Mouse (Mus musculus): ENCODE results near the gene Bst2. TPM values are rescaled to one million over a fixed set of nuclear protein-coding genes. Genes with fewer than 3 reads are reported as not detected.

Bst2 gene
- polyA plus RNA-seq, 1 experiment from 2014 or later: 21.9 TPM

DNA sequence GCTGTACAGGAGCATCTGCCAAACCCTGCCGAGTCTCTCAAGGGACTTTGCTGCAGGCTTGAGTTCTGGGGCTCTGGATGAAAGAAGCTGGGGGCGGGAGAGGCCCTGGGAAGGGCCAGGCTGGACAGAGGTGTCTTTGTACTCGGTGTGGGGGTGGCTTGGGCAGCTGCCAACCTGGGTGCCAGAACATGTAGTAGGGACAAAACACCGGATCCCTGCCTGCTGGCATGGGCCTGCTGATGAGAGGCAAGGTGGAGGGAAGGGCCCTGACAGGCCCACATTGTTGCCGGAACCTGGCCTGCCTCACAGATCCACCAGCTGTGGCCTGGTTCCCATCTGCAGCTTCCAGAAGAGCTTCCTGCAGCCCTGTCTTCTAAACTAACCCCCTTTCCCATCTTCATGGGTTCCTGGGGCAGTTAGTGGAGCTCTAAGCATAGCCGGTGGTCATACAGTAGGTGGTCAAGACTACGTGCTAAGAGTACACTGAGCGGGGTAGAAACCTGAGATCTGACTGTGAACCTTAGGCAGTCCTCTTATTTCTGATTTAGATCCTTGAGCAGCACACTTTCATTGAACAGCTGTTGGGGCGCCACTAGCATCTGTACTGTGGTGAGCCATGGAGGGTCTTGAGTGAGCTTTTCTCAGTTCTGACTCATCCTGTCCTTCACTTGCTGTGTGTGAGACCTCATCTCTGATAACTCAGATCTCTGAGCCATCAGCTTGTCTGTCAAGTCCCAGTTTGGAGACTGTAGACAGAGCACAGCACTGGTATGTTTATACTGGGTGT is 35.8 kb upstream of the Bst2 start:
- peaks cover 8% of the 10 kb centered on the region for H3K4me1 ChIP-seq (replicated peaks; ENCODE audit: control insufficient read depth, insufficient read depth, low read length)
- DNase-seq (ENCODE audit: low spot score): no peak
- 81% methylated on average over 9 of the region's 9 CpGs for WGBS
- no peaks in the 10 kb centered on the region for H3K36me3 ChIP-seq (ENCODE audit: control insufficient read depth, insufficient read depth, low read length)
- no peak overlapping the region for H3K4me3 ChIP-seq (ENCODE audit: low read depth, low read length)
- ATAC-seq (replicated peaks; ENCODE audit: low FRiP score): no peak
- no peak overlapping the region for H3K4me2 ChIP-seq
- no peak overlapping the region for H3K9ac ChIP-seq (ENCODE audit: low read depth, low read length)
- H3K27ac ChIP-seq (ENCODE audit: low read depth, low read length): no peak overlapping the region
- H3K9me3 ChIP-seq (ENCODE audit: control insufficient read depth, low read length): no peaks in the 10 kb centered on the region
- peaks cover 7% of the 10 kb centered on the region for H3K27me3 ChIP-seq (replicated peaks; ENCODE audit: control insufficient read depth, insufficient read depth, low read length)

DNA sequence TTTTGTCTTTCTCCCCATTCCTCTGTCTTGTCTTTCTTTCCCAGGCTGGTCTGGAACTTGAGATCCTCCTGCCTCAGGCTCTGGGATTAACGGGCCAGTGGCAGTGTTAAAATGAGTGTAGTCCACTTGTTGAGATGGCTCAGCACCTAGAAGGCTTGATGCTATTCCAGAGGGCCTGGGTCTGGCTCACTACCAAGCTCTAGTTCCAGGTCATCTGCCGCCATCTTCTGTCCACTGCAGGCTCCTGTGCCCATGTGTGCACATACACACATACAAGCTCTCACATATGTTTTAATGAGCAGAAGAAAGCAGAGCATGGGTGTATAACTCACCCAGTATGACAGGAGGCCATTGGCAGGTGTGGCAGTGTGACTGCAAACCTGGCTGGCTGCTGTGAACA is 34.8 kb upstream of the Bst2 start:
- H3K9me3 ChIP-seq (ENCODE audit: control insufficient read depth, low read length): no peaks in the 10 kb centered on the region
- DNase-seq (ENCODE audit: low spot score): no peak
- no peak overlapping the region for H3K4me2 ChIP-seq
- no peak for ATAC-seq (replicated peaks; ENCODE audit: low FRiP score)
- no peak overlapping the region for H3K4me3 ChIP-seq (ENCODE audit: low read depth, low read length)
- no peak overlapping the region for H3K27ac ChIP-seq (ENCODE audit: low read depth, low read length)
- WGBS: 86% methylated on average over 2 of the region's 2 CpGs
- peaks cover 8% of the 10 kb centered on the region for H3K4me1 ChIP-seq (replicated peaks; ENCODE audit: control insufficient read depth, insufficient read depth, low read length)
- H3K27me3 ChIP-seq (replicated peaks; ENCODE audit: control insufficient read depth, insufficient read depth, low read length): peaks cover 7% of the 10 kb centered on the region
- no peak overlapping the region for H3K9ac ChIP-seq (ENCODE audit: low read depth, low read length)
- no peaks in the 10 kb centered on the region for H3K36me3 ChIP-seq (ENCODE audit: control insufficient read depth, insufficient read depth, low read length)

GRCm38 (mm10) chr8:71570291-71570954 is 33.2 kb upstream of the Bst2 start:
- Histone ChIP-seq H3K4me1 (replicated peaks; ENCODE audit: control insufficient read depth, insufficient read depth, low read length) (peaks cover 8% of the 10 kb centered on the region), H3K27me3 (replicated peaks; ENCODE audit: control insufficient read depth, insufficient read depth, low read length) (peaks cover 7% of the 10 kb centered on the region), H3K27ac (ENCODE audit: low read depth, low read length) (no peak overlapping the region), H3K36me3 (ENCODE audit: control insufficient read depth, insufficient read depth, low read length) (no peaks in the 10 kb centered on the region), H3K9ac (ENCODE audit: low read depth, low read length) (peak overlapping the region; percentile 59), H3K4me3 (ENCODE audit: low read depth, low read length) (peak overlapping the region; percentile 67), H3K9me3 (ENCODE audit: control insufficient read depth, low read length) (no peaks in the 10 kb centered on the region), H3K4me2 (peak overlapping the region; percentile 94)
- DNase-seq (ENCODE audit: low spot score): peak; percentile 88
- ATAC-seq (replicated peaks; ENCODE audit: low FRiP score): peak; percentile 81
- under 1% methylated on average over 41 of the region's 41 CpGs for WGBS

DNA sequence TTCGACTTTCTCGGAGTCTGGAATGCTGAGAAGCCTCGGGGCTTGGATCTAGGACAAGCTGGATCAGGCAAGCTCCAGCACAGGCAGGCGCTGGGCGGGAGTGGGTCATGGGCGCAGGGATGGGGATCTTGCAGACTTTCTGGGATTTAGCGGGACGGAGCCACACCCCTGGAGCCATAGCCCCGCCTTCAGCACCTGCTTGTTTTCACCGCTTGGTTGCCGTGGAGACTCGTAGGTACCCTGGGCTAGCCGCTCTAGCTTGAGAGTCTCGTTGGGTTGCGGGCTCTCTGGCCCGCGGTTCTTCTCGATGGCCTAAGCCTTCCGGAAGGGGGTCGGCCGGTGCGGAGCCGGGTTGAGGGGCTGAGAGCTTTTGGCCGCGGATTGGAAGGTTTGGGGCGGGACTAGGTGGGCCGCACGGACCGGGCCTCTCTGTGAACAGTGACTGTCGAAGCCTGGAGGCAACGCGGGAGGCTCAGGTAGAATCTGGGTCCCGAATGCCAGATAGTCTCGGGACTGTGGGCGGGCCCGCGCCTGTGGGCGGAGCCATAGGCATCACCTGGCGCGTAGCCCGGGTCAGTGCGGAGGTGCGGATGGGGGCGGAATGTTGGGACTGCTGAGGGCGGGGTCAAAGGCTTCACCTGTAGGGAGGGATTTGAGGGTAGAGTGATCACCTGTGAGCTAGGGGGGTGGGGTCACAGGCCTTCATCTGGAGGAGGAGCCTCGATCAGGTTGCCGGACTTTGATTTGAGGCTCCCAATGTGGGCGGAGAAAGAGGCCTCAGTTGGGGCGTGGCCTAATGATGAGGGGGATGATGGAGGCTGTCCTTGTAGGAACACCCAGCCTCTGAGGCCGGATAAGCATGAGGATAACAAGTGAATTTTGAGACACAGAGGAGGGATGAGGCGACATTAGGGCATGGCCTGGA is 32.4 kb upstream of the Bst2 start:
- no peaks in the 10 kb centered on the region for H3K36me3 ChIP-seq (ENCODE audit: control insufficient read depth, insufficient read depth, low read length)
- peaks cover 8% of the 10 kb centered on the region for H3K4me1 ChIP-seq (replicated peaks; ENCODE audit: control insufficient read depth, insufficient read depth, low read length)
- peak overlapping the region; percentile 67 for H3K4me3 ChIP-seq (ENCODE audit: low read depth, low read length)
- peak overlapping the region; percentile 94 for H3K4me2 ChIP-seq
- peaks cover 7% of the 10 kb centered on the region for H3K27me3 ChIP-seq (replicated peaks; ENCODE audit: control insufficient read depth, insufficient read depth, low read length)
- 0 out of 2 replicates have a peak overlapping the region, but pooled peaks have one; percentile 25 for H3K9ac ChIP-seq (ENCODE audit: low read depth, low read length)
- peak; percentile 78 for DNase-seq (ENCODE audit: low spot score)
- no peak overlapping the region for H3K27ac ChIP-seq (ENCODE audit: low read depth, low read length)
- H3K9me3 ChIP-seq (ENCODE audit: control insufficient read depth, low read length): no peaks in the 10 kb centered on the region
- ATAC-seq (replicated peaks; ENCODE audit: low FRiP score): peak; percentile 77
- 1% methylated on average over 51 of the region's 51 CpGs for WGBS

- no peak overlapping the region for H3K9ac ChIP-seq (ENCODE audit: low read depth, low read length)
- 42% methylated on average over 6 of the region's 6 CpGs for WGBS
- H3K9me3 ChIP-seq (ENCODE audit: control insufficient read depth, low read length): no peaks in the 10 kb centered on the region
- peaks cover 7% of the 10 kb centered on the region for H3K27me3 ChIP-seq (replicated peaks; ENCODE audit: control insufficient read depth, insufficient read depth, low read length)
- no peak for ATAC-seq (replicated peaks; ENCODE audit: low FRiP score)
- H3K36me3 ChIP-seq (ENCODE audit: control insufficient read depth, insufficient read depth, low read length): no peaks in the 10 kb centered on the region
- no peak overlapping the region for H3K27ac ChIP-seq (ENCODE audit: low read depth, low read length)
- H3K4me1 ChIP-seq (replicated peaks; ENCODE audit: control insufficient read depth, insufficient read depth, low read length): peaks cover 8% of the 10 kb centered on the region
- H3K4me2 ChIP-seq: peak overlapping the region; percentile 94
- DNase-seq (ENCODE audit: low spot score): no peak
- H3K4me3 ChIP-seq (ENCODE audit: low read depth, low read length): peak overlapping the region; percentile 67
Observed at GRCm38 (mm10) chr8:71568941-71569340, 31.7 kb upstream of the Bst2 start.

DNA sequence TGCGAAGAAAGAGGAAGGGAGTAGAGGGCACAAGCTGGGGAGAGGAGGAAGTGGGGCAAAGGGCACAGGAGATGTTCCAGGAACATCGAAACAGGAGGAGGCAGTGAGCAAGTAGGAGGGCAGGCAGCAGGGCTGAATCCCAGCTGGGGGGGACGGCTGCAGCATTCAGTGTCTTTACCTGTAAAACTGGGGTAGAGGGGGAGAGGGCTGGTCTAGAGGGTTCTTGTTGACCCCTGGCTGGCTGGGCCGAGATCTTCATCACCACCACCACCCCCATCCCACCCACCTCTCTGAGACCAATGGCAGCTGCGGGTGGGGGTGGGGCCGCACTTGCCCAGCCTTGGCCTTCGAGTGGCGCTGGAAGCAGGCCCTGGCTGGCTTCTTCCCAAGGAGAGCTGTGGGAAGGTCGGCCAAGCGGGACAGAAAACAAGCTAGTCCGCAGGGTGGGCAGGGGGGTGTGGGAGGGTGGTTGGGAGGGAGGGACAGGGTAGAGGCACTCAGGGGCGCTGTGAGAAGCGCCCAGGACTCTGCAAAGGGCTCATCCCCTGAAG is 31.2 kb upstream of the Bst2 start, which contains the start of gene Slc27a1:
Slc27a1 (plus strand) TSS at position 496 of the 551 bp plus-strand sequence.
- Histone ChIP-seq H3K9me3 (ENCODE audit: control insufficient read depth, low read length) (no peaks in the 10 kb centered on the region), H3K36me3 (ENCODE audit: control insufficient read depth, insufficient read depth, low read length) (no peaks in the 10 kb centered on the region), H3K27ac (ENCODE audit: low read depth, low read length) (no peak within 1 kb of the TSS), H3K4me2 (peak within 1 kb of the TSS; percentile 94), H3K9ac (ENCODE audit: low read depth, low read length) (0 out of 2 replicates have a peak within 1 kb of the TSS, but pooled peaks have one; percentile 25), H3K4me3 (ENCODE audit: low read depth, low read length) (peak within 1 kb of the TSS; percentile 67), H3K4me1 (replicated peaks; ENCODE audit: control insufficient read depth, insufficient read depth, low read length) (peaks cover 8% of the 10 kb centered on the region), H3K27me3 (replicated peaks; ENCODE audit: control insufficient read depth, insufficient read depth, low read length) (peaks cover 7% of the 10 kb centered on the region)
- DNase-seq (ENCODE audit: low spot score) (no peak), ATAC-seq (replicated peaks; ENCODE audit: low FRiP score) (no peak)
- WGBS: 21% methylated on average over 13 of the region's 13 CpGs

DNA sequence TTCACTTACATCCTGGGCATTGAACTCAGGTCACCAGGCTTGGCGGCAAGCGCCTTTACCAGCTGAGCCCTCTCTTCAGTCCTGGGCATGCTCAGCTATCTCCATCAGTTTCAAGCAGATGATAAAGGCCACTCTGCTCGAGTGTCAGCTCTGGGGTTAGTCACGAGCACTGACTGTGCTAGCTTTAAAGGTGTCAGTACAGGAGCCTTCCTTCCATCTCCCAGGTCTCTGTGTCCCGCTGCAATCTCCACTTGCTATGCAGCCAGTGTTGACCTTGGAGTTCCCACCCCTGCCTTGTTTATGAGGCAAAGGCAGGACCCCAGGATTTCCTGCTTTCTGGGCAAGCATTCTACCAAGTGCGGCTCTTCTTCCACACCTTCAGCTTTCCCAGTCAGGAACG is 30.3 kb upstream of the Bst2 start:
- H3K4me1 ChIP-seq (replicated peaks; ENCODE audit: control insufficient read depth, insufficient read depth, low read length): peaks cover 9% of the 10 kb centered on the region
- DNase-seq (ENCODE audit: low spot score) (no peak), ATAC-seq (replicated peaks; ENCODE audit: low FRiP score) (no peak)
- H3K36me3 ChIP-seq (ENCODE audit: control insufficient read depth, insufficient read depth, low read length): no peaks in the 10 kb centered on the region
- 67% methylated on average over 7 of the region's 7 CpGs for WGBS
- H3K27ac ChIP-seq (ENCODE audit: low read depth, low read length): no peak overlapping the region
- H3K4me3 ChIP-seq (ENCODE audit: low read depth, low read length): no peak overlapping the region
- peaks cover 7% of the 10 kb centered on the region for H3K27me3 ChIP-seq (replicated peaks; ENCODE audit: control insufficient read depth, insufficient read depth, low read length)
- H3K4me2 ChIP-seq: no peak overlapping the region
- no peaks in the 10 kb centered on the region for H3K9me3 ChIP-seq (ENCODE audit: control insufficient read depth, low read length)
- no peak overlapping the region for H3K9ac ChIP-seq (ENCODE audit: low read depth, low read length)

- H3K4me2 ChIP-seq: no peak within 1 kb of the TSS
- peaks cover 16% of the 10 kb centered on the region for H3K27me3 ChIP-seq (replicated peaks; ENCODE audit: control insufficient read depth, insufficient read depth, low read length)
- no peak for DNase-seq (ENCODE audit: low spot score)
- peaks cover 11% of the 10 kb centered on the region for H3K4me1 ChIP-seq (replicated peaks; ENCODE audit: control insufficient read depth, insufficient read depth, low read length)
- no peak for ATAC-seq (replicated peaks; ENCODE audit: low FRiP score)
- no peak within 1 kb of the TSS for H3K4me3 ChIP-seq (ENCODE audit: low read depth, low read length)
- no peaks in the 10 kb centered on the region for H3K9me3 ChIP-seq (ENCODE audit: control insufficient read depth, low read length)
- no peak within 1 kb of the TSS for H3K9ac ChIP-seq (ENCODE audit: low read depth, low read length)
- no peaks in the 10 kb centered on the region for H3K36me3 ChIP-seq (ENCODE audit: control insufficient read depth, insufficient read depth, low read length)
- no peak within 1 kb of the TSS for H3K27ac ChIP-seq (ENCODE audit: low read depth, low read length)
- WGBS: 66% methylated on average over 3 of the region's 3 CpGs
Observed at GRCm38 (mm10) chr8:71566501-71566900, 29.2 kb upstream of the Bst2 start, which contains the start of gene Nxnl1. Nxnl1 (minus strand) TSS chr8:71566601.

Data from liver, embryonic 11.5 days (tissue).